Mouse (Mus musculus): ENCODE results near the gene Pja2.
A peak's percentile ranks its signal among the peaks of the same experiment; 100 is the strongest.
"Not testable (repeated sequence)": the region's sequence is repeated elsewhere in the genome, so short reads cannot be mapped to it uniquely, and the experiment has no call there.

The Pja2 gene

DNA sequence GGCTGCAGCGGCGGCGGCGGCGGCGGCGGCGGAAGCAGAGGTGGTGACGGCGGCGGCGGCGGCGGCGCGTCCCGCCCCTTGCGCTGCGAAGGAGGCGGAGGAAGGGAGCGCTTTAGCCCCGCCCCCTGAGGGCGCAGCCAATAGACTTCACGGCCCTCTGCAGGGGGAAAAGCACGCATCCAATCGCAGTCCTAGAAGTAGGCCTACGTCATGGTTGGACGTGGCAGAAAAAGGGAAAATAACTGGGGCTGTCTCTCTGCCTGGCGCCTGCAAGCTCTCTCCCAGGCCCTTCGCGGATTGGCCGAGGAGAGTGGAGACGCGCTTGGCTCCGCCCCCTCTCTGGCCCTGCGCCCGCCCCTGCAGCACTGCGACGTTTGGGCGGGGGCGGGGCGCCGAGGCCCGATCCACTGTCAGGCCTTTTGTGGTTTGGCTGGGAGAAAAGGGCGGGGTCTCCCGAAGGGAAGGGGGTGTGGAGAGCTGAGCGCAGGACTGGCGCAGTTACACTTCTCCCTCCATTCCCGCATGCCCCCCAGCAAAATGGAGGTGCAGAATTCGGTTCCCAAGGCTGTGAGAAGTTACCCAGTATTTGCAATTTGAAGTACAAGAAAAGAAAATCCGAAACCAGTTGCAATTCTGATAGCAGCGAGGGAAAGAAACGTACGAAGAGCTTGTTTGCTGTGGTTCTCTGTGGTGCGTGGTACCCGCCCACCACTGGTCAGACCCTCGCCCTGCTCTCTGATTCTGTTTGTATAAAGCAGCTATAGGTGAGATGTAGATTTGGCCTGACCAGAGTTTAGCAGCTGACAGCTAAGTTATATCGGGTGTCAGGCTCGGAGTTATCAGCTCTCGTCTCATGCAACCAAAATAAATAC, at the start of gene Pja2:
TSS of gene Pja2 (minus strand) at position 19 of the 872 bp plus-strand sequence.
- peak; percentile 97 for DNase-seq (ENCODE audit: low read depth, low spot score)

DNA sequence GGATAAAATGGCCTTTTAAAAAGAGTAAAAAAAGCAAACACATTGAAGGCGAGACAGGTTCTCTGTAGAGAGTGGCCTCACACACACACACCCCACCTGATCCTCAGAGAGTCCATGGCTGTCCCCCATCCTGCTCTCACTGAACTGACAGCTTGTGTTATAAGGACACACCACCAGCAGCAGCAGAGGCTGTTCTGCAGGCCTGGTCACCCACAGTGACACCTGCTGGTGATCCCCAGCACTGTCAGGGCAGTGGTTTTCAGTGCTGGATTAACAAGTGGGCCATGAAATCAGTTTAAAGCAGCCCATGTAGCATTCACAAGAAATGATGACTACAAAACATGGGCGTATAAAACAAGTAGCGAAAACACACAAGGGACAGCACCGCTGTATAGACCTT, 43.6 kb upstream of the Pja2 start:
- peak; percentile 58 for DNase-seq (ENCODE audit: low read depth, low spot score)

DNA sequence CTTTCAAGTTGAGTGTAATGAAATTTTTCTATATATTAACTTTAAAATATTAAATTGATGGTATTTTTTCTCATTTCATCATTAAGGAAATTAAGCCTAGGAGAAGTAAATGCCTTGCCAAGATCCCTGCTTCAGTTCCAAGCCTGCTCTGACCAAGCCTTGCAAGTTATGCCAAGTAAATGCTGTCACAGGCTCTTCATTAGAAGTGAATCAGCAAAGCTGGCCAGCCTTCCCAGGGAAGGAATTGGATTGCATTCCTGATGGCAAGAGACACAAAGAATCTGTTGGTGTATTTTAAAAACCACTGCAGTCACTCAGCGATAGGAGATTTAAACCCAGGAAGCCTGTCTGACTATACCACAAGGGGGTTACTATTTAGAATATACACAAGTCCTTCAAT, 32.0 kb upstream of the Pja2 start:
- DNase-seq (ENCODE audit: low read depth, low spot score): no peak

DNA sequence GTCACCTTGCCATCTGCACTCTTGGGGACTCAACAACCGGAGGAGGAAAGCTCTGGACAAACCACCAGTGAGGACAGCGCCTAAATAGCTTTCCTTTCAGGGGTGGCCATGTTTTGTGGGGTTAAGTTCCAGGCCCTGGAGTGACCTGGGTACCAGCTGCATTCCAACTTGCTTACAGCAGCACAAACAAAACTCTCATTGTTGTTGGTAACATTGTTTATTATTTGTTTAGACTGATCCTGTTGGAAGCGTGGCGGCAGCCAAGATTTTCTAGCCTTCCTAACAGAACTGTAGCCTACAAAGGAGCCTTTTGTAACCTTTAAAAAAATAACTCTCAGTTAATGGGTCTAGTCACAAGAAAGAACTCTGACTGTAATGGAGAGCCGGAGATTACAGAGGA, 30.9 kb upstream of the Pja2 start:
- no peak for DNase-seq (ENCODE audit: low read depth, low spot score)

DNA sequence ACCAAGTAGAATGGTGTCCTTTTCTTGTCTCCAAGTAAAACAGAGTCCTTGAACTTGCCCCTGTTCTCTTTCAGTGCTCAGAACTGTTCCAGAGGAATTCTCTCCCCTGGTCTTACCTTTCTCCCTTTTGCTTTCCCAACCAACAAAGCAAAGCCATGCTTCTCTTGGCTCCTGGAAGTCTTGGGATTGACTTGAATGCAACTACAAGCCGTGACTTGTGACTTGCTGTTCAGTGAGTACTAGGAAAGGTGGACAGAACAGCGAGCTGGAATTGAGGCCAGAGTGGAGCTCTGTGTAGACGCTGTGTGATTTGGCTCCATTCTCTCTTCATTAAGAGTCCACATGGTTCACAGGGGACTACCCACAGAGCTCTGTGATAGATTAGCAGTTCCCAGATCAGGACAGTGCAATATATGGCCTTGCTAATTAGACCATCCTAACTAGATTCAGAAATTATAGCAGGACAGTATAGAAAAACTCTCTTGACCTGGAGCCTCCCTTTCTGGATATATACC, 30.3 kb upstream of the Pja2 start:
- DNase-seq (ENCODE audit: low read depth, low spot score): no peak

DNA sequence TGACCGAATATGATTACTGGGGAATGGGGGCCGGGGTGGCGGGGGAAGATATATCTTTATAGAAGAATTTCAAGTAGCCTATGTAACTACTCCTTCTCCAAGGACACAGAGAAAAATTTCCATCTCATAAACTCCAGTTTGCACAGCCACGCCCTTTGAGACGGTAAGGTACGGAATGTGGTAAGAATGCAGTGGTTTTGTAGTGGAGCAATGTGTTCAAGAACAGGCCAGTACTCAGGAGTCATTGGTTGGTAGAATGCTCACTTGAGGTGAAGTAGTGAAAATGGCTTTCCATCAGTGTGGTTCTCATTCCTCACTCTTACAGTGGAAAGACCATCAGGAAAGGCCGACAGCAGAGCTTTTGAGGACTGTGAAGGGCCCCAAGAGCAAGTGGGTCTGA, 22.2 kb upstream of the Pja2 start:
- no peak for DNase-seq (ENCODE audit: low read depth, low spot score)

DNA sequence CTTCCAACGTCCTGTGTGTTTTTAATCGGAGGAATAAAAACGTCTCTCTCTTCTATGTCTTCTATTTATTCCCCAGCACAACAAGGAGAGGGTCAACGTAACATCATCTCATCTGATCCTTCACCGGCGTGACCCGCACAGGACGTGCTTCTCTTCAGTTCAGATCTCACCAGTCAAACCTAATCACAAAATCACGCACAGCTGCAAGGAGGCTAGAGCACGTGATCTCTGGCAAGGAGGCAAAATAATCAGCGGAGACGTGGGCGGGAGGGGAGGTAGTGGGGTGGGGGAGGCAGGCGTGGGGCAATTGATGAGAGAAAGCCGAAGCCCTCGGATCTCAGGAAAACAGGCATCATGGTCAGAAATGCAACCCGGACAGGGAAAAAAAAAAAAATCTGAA, 14.4 kb upstream of the Pja2 start:
- no peak for DNase-seq (ENCODE audit: low read depth, low spot score)

DNA sequence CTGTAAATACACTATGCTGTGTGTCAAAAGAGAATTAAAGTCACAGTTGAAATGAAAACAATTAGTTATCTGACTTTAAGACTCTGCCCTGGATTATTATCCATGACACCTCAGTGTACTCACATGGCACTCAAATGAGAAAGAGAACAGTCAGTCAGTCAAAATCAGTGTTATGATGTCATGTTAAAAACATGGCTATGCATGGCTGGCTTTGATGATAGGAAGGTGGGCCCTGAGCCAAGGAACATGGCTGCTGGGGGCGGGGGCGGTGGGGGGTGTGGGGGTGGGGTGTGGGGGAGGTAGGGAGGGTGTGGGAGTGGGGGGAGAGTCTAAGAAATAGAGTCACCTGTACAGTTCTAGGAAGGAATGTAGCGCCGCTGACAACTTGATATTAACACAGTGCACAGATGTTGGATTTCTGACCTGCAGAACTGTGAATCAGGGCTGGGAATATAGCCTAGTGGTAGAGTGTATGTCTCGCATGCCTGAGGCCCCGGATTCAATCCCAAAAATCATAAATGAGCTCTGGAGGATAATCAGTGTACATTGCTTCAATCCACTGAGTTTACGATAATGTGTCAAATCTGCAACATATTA, 13.0 kb upstream of the Pja2 start:
- no peak for DNase-seq (ENCODE audit: low read depth, low spot score)

DNA sequence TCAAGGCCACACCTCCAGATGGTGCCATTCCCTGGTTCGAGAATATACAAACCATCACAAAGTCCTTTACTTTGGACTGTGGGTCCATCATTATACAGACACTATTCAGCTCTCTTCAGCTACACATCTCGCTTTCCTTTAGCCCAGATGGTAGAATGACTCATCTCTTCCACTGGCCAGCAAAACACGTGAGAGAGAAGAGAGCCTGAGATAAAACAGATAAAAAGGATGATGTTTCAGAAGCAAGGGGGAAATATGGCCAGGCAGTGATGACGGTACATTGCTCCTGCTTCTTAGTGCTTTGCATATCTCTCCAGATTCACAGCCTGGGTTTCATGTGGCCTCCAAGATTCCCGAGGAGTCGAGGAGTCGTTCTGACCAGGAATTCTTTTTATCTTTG, 10.0 kb upstream of the Pja2 start:
- DNase-seq (ENCODE audit: low read depth, low spot score): no peak

DNA sequence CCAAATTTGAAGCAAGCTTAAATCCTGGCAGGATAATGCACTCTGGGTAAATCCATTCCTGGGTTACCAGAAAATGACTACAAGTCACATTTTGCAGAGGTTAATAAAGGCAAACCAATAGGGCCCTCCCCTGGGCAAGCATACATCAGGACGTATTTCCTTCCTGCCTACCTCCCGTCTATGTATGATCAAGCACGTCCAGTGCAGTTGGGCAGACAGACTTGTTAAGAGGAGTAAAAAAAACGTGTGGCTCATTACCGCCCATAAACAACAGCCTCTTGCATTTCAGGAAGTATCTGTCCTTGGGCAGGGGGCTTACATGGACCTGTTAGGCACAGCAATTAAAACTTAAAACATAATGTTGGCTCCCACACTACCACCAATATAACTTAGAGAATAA, 8.0 kb upstream of the Pja2 start:
- no peak for DNase-seq (ENCODE audit: low read depth, low spot score)

DNA sequence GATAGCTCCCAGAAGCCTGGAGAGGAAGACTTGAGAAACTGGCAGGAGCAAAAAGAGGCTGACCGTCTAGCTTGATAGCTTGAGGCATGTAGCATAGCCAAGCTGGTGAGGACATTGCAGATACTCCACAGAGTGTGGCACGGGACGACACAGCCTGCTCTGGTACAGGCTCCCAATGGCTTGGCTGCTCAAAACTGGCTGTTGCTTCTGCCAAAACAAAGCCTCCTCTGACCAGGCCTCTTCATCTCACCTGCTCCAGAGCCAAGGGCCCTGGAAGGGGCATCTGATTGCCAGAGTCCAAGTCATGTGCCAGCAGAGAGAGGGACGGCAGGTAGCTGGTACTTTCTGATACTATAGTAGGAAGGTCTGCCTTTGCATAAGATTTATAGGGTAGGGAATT, 5.5 kb upstream of the Pja2 start:
- no peak for DNase-seq (ENCODE audit: low read depth, low spot score)

DNA sequence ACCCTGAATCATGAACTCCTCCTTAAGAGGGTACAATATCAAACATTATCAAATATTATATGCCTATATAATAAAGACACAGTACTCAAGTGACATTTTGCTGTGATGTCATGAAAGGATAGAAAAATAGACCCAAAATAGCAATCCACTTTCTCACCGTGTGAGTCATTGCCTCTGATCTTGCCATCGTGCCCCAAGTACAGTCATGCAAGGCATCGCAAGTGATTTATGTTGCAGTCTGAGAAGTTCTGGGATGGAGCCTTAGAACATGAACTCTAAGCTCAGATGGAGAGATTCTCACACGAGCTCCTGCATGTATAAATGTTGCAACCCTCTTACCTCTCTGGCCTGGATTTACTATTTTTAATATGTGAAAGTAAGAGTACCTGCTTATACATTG, 2.2 kb upstream of the Pja2 start:
- DNase-seq (ENCODE audit: low read depth, low spot score): no peak

DNA sequence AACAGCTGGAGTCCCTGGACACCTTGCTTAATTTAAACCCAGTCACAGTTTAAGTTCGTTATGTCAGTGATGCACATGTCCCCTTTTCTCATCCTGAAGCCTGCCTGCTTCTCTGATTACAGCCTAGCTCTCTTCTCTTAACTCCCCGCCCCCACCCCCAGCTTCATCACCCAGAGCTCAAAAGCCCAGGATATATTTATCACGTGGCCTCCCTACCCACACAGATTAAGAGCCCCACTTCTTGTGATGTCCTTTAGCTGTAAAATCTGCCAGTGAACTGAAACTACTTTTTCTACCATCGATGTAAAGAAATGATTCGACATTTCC, 1.0 kb upstream of the Pja2 start:
- DNase-seq (ENCODE audit: low read depth, low spot score): no peak

DNA sequence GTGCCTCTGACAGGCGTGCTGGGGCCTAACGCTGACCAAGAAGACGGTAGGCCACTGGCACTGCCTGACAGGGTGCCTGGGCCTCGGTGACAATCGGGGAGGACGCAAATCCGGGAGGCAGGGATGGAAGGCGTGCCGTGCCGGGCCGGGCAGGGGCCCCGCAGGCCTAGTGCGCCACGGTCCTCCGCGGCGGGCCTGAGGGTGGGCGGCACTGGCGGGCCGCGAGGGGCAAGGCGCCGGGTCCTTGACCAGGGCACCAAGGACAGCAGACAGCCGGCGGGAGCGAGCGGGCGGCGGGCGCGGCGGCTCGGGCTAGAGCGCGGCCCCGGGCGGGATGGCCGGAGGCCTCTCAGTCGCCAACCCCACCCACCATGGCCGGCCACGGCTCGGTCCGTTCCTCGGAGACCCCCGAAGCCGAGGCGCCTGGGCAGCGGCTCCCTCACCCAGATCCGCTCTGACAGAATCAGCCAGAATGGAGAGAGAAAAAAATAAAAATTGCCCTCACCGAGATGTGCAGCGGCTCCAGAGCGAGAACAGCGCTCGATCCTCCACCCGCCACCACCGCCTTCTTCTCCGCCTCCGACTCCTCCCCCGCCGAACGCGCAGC, 322 bp downstream of the Pja2 start:
- DNase-seq (ENCODE audit: low read depth, low spot score): no peak

DNA sequence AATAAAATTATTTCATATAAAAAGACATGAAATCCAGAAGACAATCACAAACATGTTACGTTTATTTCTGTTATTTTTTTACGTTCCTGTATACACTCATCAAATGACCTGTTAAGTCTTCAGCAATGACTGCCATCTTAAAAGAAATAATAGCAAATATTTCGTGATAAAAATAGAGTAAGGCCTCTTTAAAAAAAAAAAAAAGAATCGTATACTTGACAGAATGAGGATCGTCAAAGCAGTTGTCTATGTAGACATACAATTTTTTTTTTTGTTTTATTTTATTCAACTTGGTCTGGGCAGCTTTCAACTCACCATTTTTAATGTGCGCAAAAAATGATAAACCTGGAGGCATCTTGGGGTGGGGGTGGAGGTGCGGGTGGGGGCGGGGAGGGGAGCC, 831 bp downstream of the Pja2 start:
- DNase-seq (ENCODE audit: low read depth, low spot score): no peak

DNA sequence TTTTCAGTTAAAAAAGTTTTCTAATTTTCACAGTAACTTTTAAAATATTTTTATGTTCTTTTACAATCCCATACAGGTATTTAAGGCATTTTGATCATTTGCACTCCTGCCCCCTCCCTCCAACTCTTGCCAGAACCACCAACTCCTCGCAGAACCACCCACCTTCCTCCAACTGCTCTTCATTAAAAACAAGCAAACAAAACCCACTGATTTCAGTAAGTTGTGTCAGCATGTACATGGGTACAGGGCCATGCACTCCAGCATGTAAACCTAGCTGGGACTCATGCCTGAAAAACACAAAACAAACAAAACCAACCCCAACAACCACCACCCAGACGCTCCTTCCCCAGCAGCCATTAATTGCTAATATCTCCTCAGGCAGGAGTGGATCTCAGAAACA, 7.2 kb downstream of the Pja2 start:
- DNase-seq (ENCODE audit: low read depth, low spot score): no peak

DNA sequence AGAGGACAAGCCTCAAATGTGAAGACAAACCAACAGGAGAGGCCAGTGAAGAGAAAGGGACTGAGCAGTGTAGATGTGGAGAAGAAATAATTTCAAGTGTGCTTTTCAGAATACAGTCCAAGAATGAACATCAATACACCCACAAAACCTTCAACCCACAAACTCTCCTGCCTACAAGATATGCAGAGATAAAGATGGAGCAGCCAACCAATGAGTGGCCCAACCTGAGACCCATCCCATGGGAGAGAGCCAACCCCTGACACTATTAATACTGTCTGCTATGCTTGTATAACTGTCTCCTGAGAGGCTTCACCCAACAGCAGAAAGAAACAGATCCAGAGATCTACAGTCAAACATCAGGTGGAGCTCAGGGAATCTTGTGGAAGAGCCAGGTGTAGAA, 16.3 kb downstream of the Pja2 start:
- no peak for DNase-seq (ENCODE audit: low read depth, low spot score)

DNA sequence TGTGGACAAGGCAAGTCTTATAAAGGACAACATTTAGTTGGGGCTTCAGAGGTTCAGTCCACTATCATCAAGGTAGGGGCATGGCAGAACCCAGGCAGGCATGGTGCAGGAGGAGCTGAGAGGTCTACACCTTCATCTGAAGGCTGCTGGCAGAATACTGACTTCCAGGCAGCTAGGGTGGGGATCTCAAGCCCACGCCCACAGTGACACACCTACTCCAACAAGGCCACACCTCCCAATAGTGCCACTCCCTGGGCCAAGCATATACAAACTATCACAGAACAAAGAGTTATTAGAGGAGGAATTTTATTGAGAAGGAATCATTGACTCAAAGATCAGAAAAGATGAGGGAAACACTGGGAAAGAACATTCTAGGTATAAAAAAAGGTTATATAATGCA, 17.2 kb downstream of the Pja2 start:
- DNase-seq (ENCODE audit: low read depth, low spot score): not testable (repeated sequence)

DNA sequence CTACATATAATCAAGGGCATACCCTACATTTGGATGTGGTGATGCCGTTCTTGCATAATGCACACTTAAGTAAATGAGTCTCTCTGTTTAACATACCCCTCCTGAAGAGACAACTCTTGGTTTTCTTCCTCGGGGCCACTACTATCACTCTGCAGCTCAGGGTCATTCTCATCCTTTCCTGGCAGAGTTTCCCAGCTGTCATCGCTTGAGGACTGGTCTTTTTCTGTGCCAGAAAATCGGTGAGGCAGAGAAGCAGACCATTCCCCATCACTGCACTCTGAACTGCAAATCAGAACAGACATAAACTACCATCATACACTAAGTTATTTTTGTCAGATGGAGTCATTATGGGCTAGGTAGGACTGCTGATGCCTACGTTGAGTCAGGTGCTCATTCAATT, 34.1 kb downstream of the Pja2 start:
- no peak for DNase-seq (ENCODE audit: low read depth, low spot score)

DNA sequence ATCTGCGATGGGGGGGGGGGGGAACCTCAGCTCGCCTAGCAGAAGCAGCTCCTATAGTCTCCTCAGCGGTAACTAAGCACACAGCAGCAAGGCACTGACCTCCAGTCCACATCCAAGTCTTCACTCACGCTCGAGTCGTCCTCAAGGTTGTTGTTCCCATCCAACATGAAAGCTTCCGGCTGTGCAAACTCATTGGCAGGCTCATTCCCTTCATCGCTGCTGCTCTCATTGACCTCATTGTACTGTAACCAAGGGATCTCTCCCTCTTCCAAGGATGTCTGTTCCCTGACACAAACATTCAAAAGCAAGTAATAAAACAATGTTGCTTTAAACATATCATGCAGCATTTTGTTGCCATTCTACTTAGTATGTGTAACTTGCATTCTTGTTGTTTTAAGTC, 39.0 kb downstream of the Pja2 start:
- DNase-seq (ENCODE audit: low read depth, low spot score): no peak

DNA sequence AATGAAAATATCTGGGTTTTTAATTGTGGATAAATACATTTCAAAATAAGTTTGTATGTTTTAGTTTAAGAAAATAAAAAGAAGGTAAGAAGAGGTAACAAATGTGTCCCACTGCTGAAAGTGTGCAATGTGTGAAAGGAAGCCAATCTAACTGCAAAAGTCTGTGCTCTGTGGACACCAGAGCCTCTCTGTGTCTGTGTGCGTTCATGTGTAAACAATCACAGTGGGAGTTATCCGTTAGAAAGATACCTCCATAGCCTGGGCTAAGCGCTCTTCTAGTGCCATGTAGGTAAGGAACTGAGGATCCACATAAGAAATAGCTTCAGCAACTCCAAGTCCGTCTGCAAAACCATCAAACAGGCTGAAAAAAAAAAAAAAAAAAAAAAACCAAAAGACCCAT, 42.0 kb downstream of the Pja2 start:
- no peak for DNase-seq (ENCODE audit: low read depth, low spot score)

DNA sequence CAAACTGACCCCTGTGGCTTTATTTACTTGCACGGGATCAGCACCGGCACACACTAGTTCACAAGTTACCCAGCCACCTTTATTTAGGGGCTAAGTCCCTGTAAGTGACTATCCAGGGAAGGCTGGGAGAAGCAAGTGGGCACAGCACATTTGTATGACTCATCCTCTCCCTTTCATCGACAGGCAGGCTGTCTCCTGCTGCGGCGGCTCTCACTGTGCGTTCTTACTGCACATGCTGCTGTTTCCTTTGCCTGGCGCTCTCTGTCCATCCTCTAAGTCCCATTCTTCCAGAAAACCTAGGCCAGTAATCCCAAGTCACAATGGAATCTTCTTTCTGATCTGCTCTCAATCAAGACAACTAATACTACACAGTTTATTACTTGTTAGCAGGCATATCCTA, 43.7 kb downstream of the Pja2 start:
- DNase-seq (ENCODE audit: low read depth, low spot score): no peak

DNA sequence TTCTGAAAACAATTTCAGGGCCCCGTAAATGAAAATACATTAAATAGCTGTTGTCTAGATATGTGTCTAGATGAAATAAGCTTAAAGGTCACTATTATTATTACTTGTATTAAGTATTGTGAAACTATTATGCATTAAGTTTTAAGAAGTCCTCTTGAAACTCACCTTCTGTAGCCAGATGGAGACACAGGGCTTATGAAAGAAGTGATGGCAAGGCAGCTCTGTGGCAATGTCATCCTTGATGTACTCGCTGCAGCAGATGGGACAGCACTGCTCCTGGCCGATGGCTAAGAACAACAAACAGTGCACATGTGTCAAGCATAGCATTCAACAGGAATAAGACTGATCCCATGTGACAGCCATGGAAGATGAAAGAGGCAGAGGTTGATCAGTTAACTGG, 44.9 kb downstream of the Pja2 start:
- no peak for DNase-seq (ENCODE audit: low read depth, low spot score)
